Mouse (Mus musculus) heart, embryonic 15.5 days (tissue): ENCODE measurements around the gene Cux1. TPM values are rescaled to one million over a fixed set of nuclear protein-coding genes. Genes with fewer than 3 reads are reported as not detected.

Source experiments
- ATAC-seq: fragments of 200-750 bp; cut with Nextera tagmentation; replicated peaks from 2 replicates; pipeline ENCODE4 v1.8.0; 2017; ENCODE audit warnings: low read depth, moderate TSS enrichment; ENCODE audit not compliant: insufficient number of reproducible peaks, insufficient read depth, low FRiP score
- H3K27ac ChIP-seq: fragments of 300-500 bp; sonication (generic); 2 replicates; pipeline ENCODE4 v1.5.1; 2015; ENCODE audit warnings: mild to moderate bottlenecking, inconsistent platforms
- H3K27me3 ChIP-seq: fragments of 300-500 bp; sonication (generic); 2 replicates; pipeline ENCODE4 v1.6.1; 2015; ENCODE audit warnings: inconsistent platforms
- H3K36me3 ChIP-seq: fragments of 300-500 bp; sonication (generic); 2 replicates; pipeline ENCODE4 v1.6.1; 2015; ENCODE audit warnings: mild to moderate bottlenecking, inconsistent platforms
- H3K4me1 ChIP-seq: fragments of 300-500 bp; sonication (generic); replicated peaks from 2 replicates; pipeline ENCODE4 v1.6.1; 2015; ENCODE audit warnings: inconsistent platforms
- H3K4me2 ChIP-seq: fragments of 300-500 bp; sonication (generic); 2 replicates; pipeline ENCODE4 v1.6.1; 2015; ENCODE audit warnings: inconsistent platforms, mild to moderate bottlenecking, moderate library complexity
- H3K4me3 ChIP-seq: fragments of 300-500 bp; sonication (generic); 2 replicates; pipeline ENCODE4 v1.5.1; 2015; ENCODE audit warnings: mild to moderate bottlenecking, inconsistent platforms
- H3K9ac ChIP-seq: fragments of 300-500 bp; sonication (generic); 2 replicates; pipeline ENCODE4 v1.6.1; 2015; ENCODE audit warnings: mild to moderate bottlenecking, inconsistent platforms
- H3K9me3 ChIP-seq: fragments of 300-500 bp; sonication (generic); replicated peaks from 2 replicates; pipeline ENCODE4 v1.6.1; 2016; ENCODE audit warnings: inconsistent platforms
- WGBS: fragments of 180-500 bp; shearing (Covaris S2); methylation state at CpG from one replicate; pipeline ENCODE4 v1.1.7; 2015; ENCODE audit warnings: mixed read lengths; 5-methylcytosine and 5-hydroxymethylcytosine counted together
- polyA plus RNA-seq: library from polyadenylated mRNA; unstranded; fragments of >200 nt; fragmentation: Nextera tagmentation; extraction: Ambion mirVana; gene quantifications from 2 replicates; pipeline ENCODE4 v1.2.1, GENCODE M21; 2015

The Cux1 gene
- polyA plus RNA-seq, 1 experiment from 2014 or later, result 71.2 TPM

GRCm38 (mm10) chr5:136552832-136553231 is 14.5 kb downstream of the Cux1 start:
- Histone ChIP-seq H3K27ac (no peak overlapping the region), H3K9me3 (no peaks in the 10 kb centered on the region), H3K4me3 (no peak overlapping the region), H3K4me1 (peaks cover 75% of the 10 kb centered on the region), H3K27me3 (no peaks in the 10 kb centered on the region), H3K9ac (no peak overlapping the region), H3K4me2 (no peak overlapping the region), H3K36me3 (no peaks in the 10 kb centered on the region)
- no peak for ATAC-seq

GRCm38 (mm10) chr5:136552093-136552492 is 15.2 kb downstream of the Cux1 start:
- Histone ChIP-seq H3K36me3 (no peaks in the 10 kb centered on the region), H3K4me3 (no peak overlapping the region), H3K27me3 (no peaks in the 10 kb centered on the region), H3K4me1 (peaks cover 70% of the 10 kb centered on the region), H3K9me3 (no peaks in the 10 kb centered on the region), H3K4me2 (no peak overlapping the region), H3K27ac (no peak overlapping the region; the same call in 1 of the 2 replicates), H3K9ac (no peak overlapping the region)
- 82% methylated on average over 3 of the region's 3 CpGs for WGBS
- no peak for ATAC-seq

- Histone ChIP-seq H3K27ac (peak overlapping the region; percentile 41; the same call in 1 of the 2 replicates), H3K9ac (no peak overlapping the region)
Measured at GRCm38 (mm10) chr5:136551571-136551970, 15.7 kb downstream of the Cux1 start.

GRCm38 (mm10) chr5:136550726-136551125 is 16.6 kb downstream of the Cux1 start:
- no peaks in the 10 kb centered on the region for H3K36me3 ChIP-seq
- 0 out of 2 replicates have a peak overlapping the region, but pooled peaks have one; percentile 16 for H3K27ac ChIP-seq
- H3K4me1 ChIP-seq, result peaks cover 62% of the 10 kb centered on the region
- no peak overlapping the region for H3K4me3 ChIP-seq
- no peak overlapping the region for H3K4me2 ChIP-seq
- H3K27me3 ChIP-seq, result no peaks in the 10 kb centered on the region
- 26% methylated on average over 2 of the region's 2 CpGs for WGBS
- no peak overlapping the region for H3K9ac ChIP-seq
- no peaks in the 10 kb centered on the region for H3K9me3 ChIP-seq
- ATAC-seq, result no peak

More at GRCm38 (mm10) chr5:136551571-136551970, 15.7 kb downstream of the Cux1 start:
- no peaks in the 10 kb centered on the region for H3K9me3 ChIP-seq
- no peaks in the 10 kb centered on the region for H3K27me3 ChIP-seq
- no peaks in the 10 kb centered on the region for H3K36me3 ChIP-seq
- 43% methylated on average over 6 of the region's 6 CpGs for WGBS
- ATAC-seq, result no peak
- peaks cover 64% of the 10 kb centered on the region for H3K4me1 ChIP-seq
- no peak overlapping the region for H3K4me2 ChIP-seq
- H3K4me3 ChIP-seq, result no peak overlapping the region

- Histone ChIP-seq H3K4me2 (no peak overlapping the region), H3K4me1 (peaks cover 52% of the 10 kb centered on the region), H3K27me3 (no peaks in the 10 kb centered on the region), H3K27ac (no peak overlapping the region), H3K9me3 (no peaks in the 10 kb centered on the region), H3K9ac (no peak overlapping the region), H3K4me3 (no peak overlapping the region), H3K36me3 (no peaks in the 10 kb centered on the region)
- 83% methylated on average over 2 of the region's 2 CpGs for WGBS
- ATAC-seq, result no peak
Measured at GRCm38 (mm10) chr5:136548776-136549175, 18.5 kb downstream of the Cux1 start.

GRCm38 (mm10) chr5:136545061-136545460 is 22.2 kb downstream of the Cux1 start:
- Histone ChIP-seq H3K9me3 (no peaks in the 10 kb centered on the region), H3K4me1 (peaks cover 43% of the 10 kb centered on the region), H3K36me3 (no peaks in the 10 kb centered on the region), H3K27ac (no peak overlapping the region), H3K9ac (no peak overlapping the region), H3K27me3 (no peaks in the 10 kb centered on the region), H3K4me3 (no peak overlapping the region), H3K4me2 (no peak overlapping the region)
- 39% methylated on average over 4 of the region's 4 CpGs for WGBS
- ATAC-seq, result no peak

- H3K36me3 ChIP-seq, result no peaks in the 10 kb centered on the region
- no peaks in the 10 kb centered on the region for H3K9me3 ChIP-seq
- no peak overlapping the region for H3K27ac ChIP-seq
- H3K27me3 ChIP-seq, result no peaks in the 10 kb centered on the region
- ATAC-seq, result no peak
- peaks cover 48% of the 10 kb centered on the region for H3K4me1 ChIP-seq
- H3K4me2 ChIP-seq, result no peak overlapping the region
- H3K9ac ChIP-seq, result no peak overlapping the region
- no peak overlapping the region for H3K4me3 ChIP-seq
Measured at GRCm38 (mm10) chr5:136543171-136543570, 24.1 kb downstream of the Cux1 start.

GRCm38 (mm10) chr5:136540952-136541351 is 26.3 kb downstream of the Cux1 start:
- Histone ChIP-seq H3K9ac (no peak overlapping the region), H3K9me3 (no peaks in the 10 kb centered on the region), H3K4me3 (no peak overlapping the region), H3K4me2 (no peak overlapping the region), H3K36me3 (no peaks in the 10 kb centered on the region), H3K4me1 (peaks cover 54% of the 10 kb centered on the region), H3K27me3 (no peaks in the 10 kb centered on the region), H3K27ac (peak overlapping the region; percentile 72)
- ATAC-seq, result peak; percentile 50; the same call in 1 of the 2 replicates

GRCm38 (mm10) chr5:136540055-136540838 is 27.0 kb downstream of the Cux1 start:
- Histone ChIP-seq H3K4me1 (peaks cover 56% of the 10 kb centered on the region), H3K9me3 (no peaks in the 10 kb centered on the region), H3K4me2 (no peak overlapping the region), H3K27ac (peak overlapping the region; percentile 72), H3K9ac (no peak overlapping the region), H3K27me3 (no peaks in the 10 kb centered on the region), H3K4me3 (no peak overlapping the region), H3K36me3 (no peaks in the 10 kb centered on the region)
- no peak for ATAC-seq
- WGBS, result 46% methylated on average over 5 of the region's 5 CpGs

- Histone ChIP-seq H3K27ac (no peak overlapping the region), H3K4me3 (no peak overlapping the region), H3K27me3 (no peaks in the 10 kb centered on the region), H3K36me3 (no peaks in the 10 kb centered on the region), H3K4me1 (peaks cover 73% of the 10 kb centered on the region), H3K9ac (no peak overlapping the region), H3K9me3 (no peaks in the 10 kb centered on the region), H3K4me2 (no peak overlapping the region)
- 85% methylated on average over 4 of the region's 4 CpGs for WGBS
- no peak for ATAC-seq
Measured at GRCm38 (mm10) chr5:136536753-136537152, 30.5 kb downstream of the Cux1 start.

- 65% methylated on average over 5 of the region's 5 CpGs for WGBS
- Histone ChIP-seq H3K9me3 (no peaks in the 10 kb centered on the region), H3K9ac (0 out of 2 replicates have a peak overlapping the region, but pooled peaks have one; percentile 12)
Measured at GRCm38 (mm10) chr5:136535976-136536725, 31.1 kb downstream of the Cux1 start.

More at GRCm38 (mm10) chr5:136535976-136536725, 31.1 kb downstream of the Cux1 start:
- Histone ChIP-seq H3K27ac (no peak overlapping the region), H3K4me3 (no peak overlapping the region), H3K4me2 (no peak overlapping the region), H3K27me3 (no peaks in the 10 kb centered on the region), H3K36me3 (no peaks in the 10 kb centered on the region), H3K4me1 (peaks cover 76% of the 10 kb centered on the region)
- no peak for ATAC-seq
